Mouse (Mus musculus): ENCODE measurements around the gene Adamts17. TPM values are rescaled to one million over a fixed set of nuclear protein-coding genes. Genes with fewer than 3 reads are reported as not detected.

The Adamts17 gene
- polyA plus RNA-seq, 1 experiment from 2014 or later, result 3.7 TPM

- Histone ChIP-seq H3K4me2 (ENCODE audit: low read length) (no peak overlapping the region), H3K27me3 (replicated peaks; ENCODE audit: control insufficient read depth, insufficient read depth, low read length) (no peaks in the 10 kb centered on the region), H3K36me3 (ENCODE audit: control insufficient read depth, insufficient read depth) (no peaks in the 10 kb centered on the region), H3K9ac (replicated peaks; ENCODE audit: low read depth, low read length) (no peak overlapping the region), H3K4me3 (replicated peaks; ENCODE audit: low read length) (no peak overlapping the region), H3K4me1 (replicated peaks; ENCODE audit: control insufficient read depth, insufficient read depth, low read length) (no peaks in the 10 kb centered on the region), H3K9me3 (ENCODE audit: control insufficient read depth, low read length) (no peaks in the 10 kb centered on the region), H3K27ac (ENCODE audit: low read length) (no peak overlapping the region)
- no peak for ATAC-seq
- 84% methylated on average over 20 of the region's 20 CpGs for WGBS
These were observed 186.9 kb downstream of the Adamts17 start for GRCm38 (mm10) chr7:67026114-67027070.

- Histone ChIP-seq H3K9me3 (ENCODE audit: control insufficient read depth, low read length) (no peaks in the 10 kb centered on the region), H3K4me1 (replicated peaks; ENCODE audit: control insufficient read depth, insufficient read depth, low read length) (no peaks in the 10 kb centered on the region), H3K4me2 (ENCODE audit: low read length) (no peak overlapping the region), H3K4me3 (replicated peaks; ENCODE audit: low read length) (no peak overlapping the region), H3K27me3 (replicated peaks; ENCODE audit: control insufficient read depth, insufficient read depth, low read length) (no peaks in the 10 kb centered on the region), H3K27ac (ENCODE audit: low read length) (no peak overlapping the region), H3K9ac (replicated peaks; ENCODE audit: low read depth, low read length) (no peak overlapping the region), H3K36me3 (ENCODE audit: control insufficient read depth, insufficient read depth) (no peaks in the 10 kb centered on the region)
- no peak for ATAC-seq
- WGBS, result 91% methylated on average over 8 of the region's 8 CpGs
These were observed 187.7 kb downstream of the Adamts17 start for GRCm38 (mm10) chr7:67027216-67027615.

GRCm38 (mm10) chr7:67027696-67028095 lies 188.2 kb downstream of the Adamts17 start:
- H3K27me3 ChIP-seq (replicated peaks; ENCODE audit: control insufficient read depth, insufficient read depth, low read length), result no peaks in the 10 kb centered on the region
- ATAC-seq, result no peak
- H3K9ac ChIP-seq (replicated peaks; ENCODE audit: low read depth, low read length), result no peak overlapping the region
- H3K9me3 ChIP-seq (ENCODE audit: control insufficient read depth, low read length), result no peaks in the 10 kb centered on the region
- no peaks in the 10 kb centered on the region for H3K36me3 ChIP-seq (ENCODE audit: control insufficient read depth, insufficient read depth)
- H3K4me1 ChIP-seq (replicated peaks; ENCODE audit: control insufficient read depth, insufficient read depth, low read length), result no peaks in the 10 kb centered on the region
- 95% methylated on average over 5 of the region's 5 CpGs for WGBS
- H3K4me2 ChIP-seq (ENCODE audit: low read length), result no peak overlapping the region
- H3K27ac ChIP-seq (ENCODE audit: low read length), result no peak overlapping the region
- no peak overlapping the region for H3K4me3 ChIP-seq (replicated peaks; ENCODE audit: low read length)

GRCm38 (mm10) chr7:67028902-67029301 lies 189.4 kb downstream of the Adamts17 start:
- H3K27me3 ChIP-seq (replicated peaks; ENCODE audit: control insufficient read depth, insufficient read depth, low read length), result no peaks in the 10 kb centered on the region
- WGBS, result 83% methylated on average over 4 of the region's 4 CpGs
- no peak overlapping the region for H3K9ac ChIP-seq (replicated peaks; ENCODE audit: low read depth, low read length)
- no peak overlapping the region for H3K4me2 ChIP-seq (ENCODE audit: low read length)
- no peak for ATAC-seq
- no peak overlapping the region for H3K27ac ChIP-seq (ENCODE audit: low read length)
- H3K36me3 ChIP-seq (ENCODE audit: control insufficient read depth, insufficient read depth), result no peaks in the 10 kb centered on the region
- H3K4me1 ChIP-seq (replicated peaks; ENCODE audit: control insufficient read depth, insufficient read depth, low read length), result no peaks in the 10 kb centered on the region
- no peak overlapping the region for H3K4me3 ChIP-seq (replicated peaks; ENCODE audit: low read length)
- H3K9me3 ChIP-seq (ENCODE audit: control insufficient read depth, low read length), result no peaks in the 10 kb centered on the region

- no peak for ATAC-seq
- Histone ChIP-seq H3K36me3 (ENCODE audit: control insufficient read depth, insufficient read depth) (no peaks in the 10 kb centered on the region), H3K27ac (ENCODE audit: low read length) (no peak overlapping the region), H3K4me1 (replicated peaks; ENCODE audit: control insufficient read depth, insufficient read depth, low read length) (no peaks in the 10 kb centered on the region), H3K27me3 (replicated peaks; ENCODE audit: control insufficient read depth, insufficient read depth, low read length) (no peaks in the 10 kb centered on the region), H3K4me2 (ENCODE audit: low read length) (no peak overlapping the region), H3K9ac (replicated peaks; ENCODE audit: low read depth, low read length) (no peak overlapping the region), H3K9me3 (ENCODE audit: control insufficient read depth, low read length) (no peaks in the 10 kb centered on the region), H3K4me3 (replicated peaks; ENCODE audit: low read length) (no peak overlapping the region)
- WGBS, result 95% methylated on average over 14 of the region's 14 CpGs
These were observed 189.9 kb downstream of the Adamts17 start for GRCm38 (mm10) chr7:67029481-67029880.

- Histone ChIP-seq H3K9me3 (ENCODE audit: control insufficient read depth, low read length) (no peaks in the 10 kb centered on the region), H3K4me1 (replicated peaks; ENCODE audit: control insufficient read depth, insufficient read depth, low read length) (no peaks in the 10 kb centered on the region), H3K9ac (replicated peaks; ENCODE audit: low read depth, low read length) (no peak overlapping the region), H3K27me3 (replicated peaks; ENCODE audit: control insufficient read depth, insufficient read depth, low read length) (no peaks in the 10 kb centered on the region), H3K27ac (ENCODE audit: low read length) (no peak overlapping the region), H3K36me3 (ENCODE audit: control insufficient read depth, insufficient read depth) (no peaks in the 10 kb centered on the region), H3K4me2 (ENCODE audit: low read length) (no peak overlapping the region), H3K4me3 (replicated peaks; ENCODE audit: low read length) (no peak overlapping the region)
- WGBS, result 90% methylated on average over 2 of the region's 2 CpGs
- ATAC-seq, result no peak
These were observed 191.7 kb downstream of the Adamts17 start for GRCm38 (mm10) chr7:67031284-67031683.

GRCm38 (mm10) chr7:67032616-67033015 lies 193.1 kb downstream of the Adamts17 start:
- no peak for ATAC-seq
- H3K27ac ChIP-seq (ENCODE audit: low read length), result no peak overlapping the region
- H3K27me3 ChIP-seq (replicated peaks; ENCODE audit: control insufficient read depth, insufficient read depth, low read length), result no peaks in the 10 kb centered on the region
- H3K9ac ChIP-seq (replicated peaks; ENCODE audit: low read depth, low read length), result no peak overlapping the region
- no peak overlapping the region for H3K4me3 ChIP-seq (replicated peaks; ENCODE audit: low read length)
- no peak overlapping the region for H3K4me2 ChIP-seq (ENCODE audit: low read length)
- no peaks in the 10 kb centered on the region for H3K4me1 ChIP-seq (replicated peaks; ENCODE audit: control insufficient read depth, insufficient read depth, low read length)
- H3K36me3 ChIP-seq (ENCODE audit: control insufficient read depth, insufficient read depth), result no peaks in the 10 kb centered on the region
- H3K9me3 ChIP-seq (ENCODE audit: control insufficient read depth, low read length), result no peaks in the 10 kb centered on the region

GRCm38 (mm10) chr7:67034369-67034768 lies 194.8 kb downstream of the Adamts17 start:
- 89% methylated on average over 2 of the region's 2 CpGs for WGBS
- H3K4me2 ChIP-seq (ENCODE audit: low read length), result no peak overlapping the region
- no peaks in the 10 kb centered on the region for H3K27me3 ChIP-seq (replicated peaks; ENCODE audit: control insufficient read depth, insufficient read depth, low read length)
- no peaks in the 10 kb centered on the region for H3K4me1 ChIP-seq (replicated peaks; ENCODE audit: control insufficient read depth, insufficient read depth, low read length)
- no peaks in the 10 kb centered on the region for H3K9me3 ChIP-seq (ENCODE audit: control insufficient read depth, low read length)
- no peak overlapping the region for H3K9ac ChIP-seq (replicated peaks; ENCODE audit: low read depth, low read length)
- H3K36me3 ChIP-seq (ENCODE audit: control insufficient read depth, insufficient read depth), result no peaks in the 10 kb centered on the region
- no peak for ATAC-seq
- H3K27ac ChIP-seq (ENCODE audit: low read length), result no peak overlapping the region
- no peak overlapping the region for H3K4me3 ChIP-seq (replicated peaks; ENCODE audit: low read length)

GRCm38 (mm10) chr7:67035246-67035645 lies 195.7 kb downstream of the Adamts17 start:
- Histone ChIP-seq H3K9me3 (ENCODE audit: control insufficient read depth, low read length) (no peaks in the 10 kb centered on the region), H3K27ac (ENCODE audit: low read length) (no peak overlapping the region), H3K9ac (replicated peaks; ENCODE audit: low read depth, low read length) (no peak overlapping the region), H3K27me3 (replicated peaks; ENCODE audit: control insufficient read depth, insufficient read depth, low read length) (no peaks in the 10 kb centered on the region), H3K4me3 (replicated peaks; ENCODE audit: low read length) (no peak overlapping the region), H3K4me1 (replicated peaks; ENCODE audit: control insufficient read depth, insufficient read depth, low read length) (no peaks in the 10 kb centered on the region), H3K4me2 (ENCODE audit: low read length) (no peak overlapping the region), H3K36me3 (ENCODE audit: control insufficient read depth, insufficient read depth) (no peaks in the 10 kb centered on the region)
- WGBS, result 87% methylated on average over 10 of the region's 10 CpGs
- no peak for ATAC-seq

Measured in forebrain, embryonic 16.5 days (tissue).